Mouse (Mus musculus): ENCODE measurements around the gene Aagab. TPM values are rescaled to one million over a fixed set of nuclear protein-coding genes. Genes with fewer than 3 reads are reported as not detected.
A peak's percentile ranks its signal among the peaks of the same experiment; 100 is the strongest.

Gene Aagab
- total RNA-seq (2021): 10 to 100 TPM; 12.1 to 14.2 TPM
- long read RNA-seq, experiment 1, full-length matches to known transcripts: 25 of 45 reads
- long read RNA-seq, experiment 1, partial matches to known transcripts: 0 of 45 reads
- long read RNA-seq, experiment 1, other reads (novel, unspliced or antisense): 20 of 45 reads
- long read RNA-seq, experiment 2, full-length matches to known transcripts: 24 of 43 reads
- long read RNA-seq, experiment 2, partial matches to known transcripts: 2 of 43 reads
- long read RNA-seq, experiment 2, other reads (novel, unspliced or antisense): 17 of 43 reads

DNA sequence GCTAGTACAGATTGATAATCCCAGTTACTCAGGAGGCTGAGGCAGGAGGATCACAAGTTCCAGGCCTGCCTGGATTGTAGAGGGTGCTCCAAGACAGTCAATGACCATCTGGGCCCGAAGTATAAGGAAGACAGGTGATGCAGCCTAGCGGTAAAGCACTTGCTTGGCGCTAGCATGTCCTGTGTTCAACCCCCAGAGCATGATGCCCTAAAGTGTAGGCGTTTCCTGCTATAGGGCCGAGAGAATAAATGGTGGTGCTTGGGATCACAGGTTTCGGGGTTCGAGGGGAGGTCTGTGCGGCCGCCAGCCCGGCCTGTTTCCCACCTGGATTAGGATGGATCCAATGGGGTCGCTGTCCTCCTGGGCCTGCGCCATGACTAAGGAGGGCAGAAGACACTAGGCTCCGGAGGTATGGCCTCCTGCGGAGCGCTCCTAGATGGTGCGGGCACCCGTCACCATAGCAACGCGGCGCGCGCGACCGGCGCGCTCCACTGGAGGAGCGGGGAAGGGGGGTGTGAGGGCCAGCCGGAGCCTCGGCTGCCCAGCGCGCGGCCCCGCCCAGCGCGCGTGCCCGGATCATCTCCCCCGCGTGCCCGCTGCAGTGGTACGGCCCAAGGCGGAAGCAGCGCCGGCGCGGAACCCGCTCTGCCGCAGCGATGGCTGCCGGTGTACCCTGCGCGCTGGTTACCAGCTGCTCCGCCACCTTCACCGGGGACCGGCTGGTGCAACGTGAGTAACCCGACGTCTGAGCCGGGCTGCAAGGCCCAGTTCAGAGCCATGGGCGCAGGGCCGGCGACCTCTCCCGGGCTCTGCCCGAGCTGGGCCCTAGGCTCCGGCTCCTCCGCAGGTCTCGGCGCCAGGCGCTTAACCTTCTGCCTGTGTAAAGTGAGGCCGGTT, at the start of gene Aagab, which contains the start of gene Iqch:
Aagab (plus strand) TSS at position 618 of the 897 bp plus-strand sequence.
Iqch (minus strand) TSS at position 451 of the 897 bp plus-strand sequence.
- DNase-seq (ENCODE audit: low spot score): peak; percentile 94

DNA sequence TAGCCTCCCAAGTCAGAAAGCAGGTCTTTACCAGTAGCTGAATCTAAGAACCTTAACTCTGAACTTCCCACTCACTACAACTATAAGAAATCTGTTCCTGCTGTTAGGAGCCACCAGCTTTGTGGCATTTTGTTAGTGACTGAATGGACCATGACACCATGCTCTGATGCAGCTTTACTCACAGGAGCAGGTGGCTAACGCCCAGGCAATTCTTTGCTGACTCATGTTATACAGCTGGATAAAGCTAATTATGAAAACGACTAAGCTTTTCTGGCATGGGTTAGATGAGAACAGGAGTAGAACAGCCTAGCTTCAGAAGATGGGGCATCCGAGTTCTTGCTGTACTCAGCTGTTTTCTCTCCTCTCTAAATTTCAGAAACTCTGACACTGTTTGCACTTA, 48.8 kb upstream of the Aagab start:
- no peak for DNase-seq (ENCODE audit: low spot score)

GRCm38 (mm10) chr9:63555460-63555990, 46.9 kb upstream of the Aagab start:
- DNase-seq (ENCODE audit: low spot score): no peak

DNA sequence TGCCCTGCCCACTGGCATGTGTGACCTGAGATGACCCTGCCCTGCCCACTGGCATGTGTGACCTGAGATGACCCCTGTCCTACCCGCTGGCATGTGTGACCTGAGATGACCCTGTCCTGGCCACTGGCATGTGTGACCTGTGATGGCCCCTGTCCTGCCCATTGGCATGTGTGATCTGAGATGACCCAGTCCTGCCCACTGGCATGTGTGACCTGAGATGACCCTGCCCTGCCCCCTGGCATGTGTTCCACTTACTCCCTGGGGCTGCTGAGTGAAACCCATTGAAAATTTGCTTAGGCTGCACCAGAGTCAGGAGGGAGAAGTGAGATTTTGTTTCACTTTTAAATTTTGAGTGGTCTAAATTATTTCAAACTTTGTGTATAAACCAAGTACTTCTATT, 46.1 kb upstream of the Aagab start:
- DNase-seq (ENCODE audit: low spot score): no peak

DNA sequence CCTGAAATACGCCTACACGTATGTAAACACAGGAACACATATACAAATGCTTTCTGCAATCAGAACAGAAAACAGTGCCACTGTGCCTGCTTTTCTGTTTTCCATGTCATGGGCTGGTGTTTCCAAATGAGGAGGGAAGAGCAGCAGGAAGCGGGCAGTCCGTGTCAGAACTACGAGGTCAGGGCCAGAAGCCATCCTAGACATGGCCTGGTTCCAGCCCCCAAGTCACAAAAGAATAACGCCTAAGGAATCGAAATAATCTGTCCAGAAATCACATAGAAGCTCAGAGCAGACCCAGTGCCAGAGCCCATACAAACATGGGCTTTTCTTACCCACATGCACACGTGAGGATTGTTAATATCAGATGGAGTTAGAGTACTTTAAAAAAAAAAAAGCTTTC, 45.5 kb upstream of the Aagab start:
- no peak for DNase-seq (ENCODE audit: low spot score)

- no peak for DNase-seq (ENCODE audit: low spot score)
Observed at GRCm38 (mm10) chr9:63561931-63562330, 40.5 kb upstream of the Aagab start.

- DNase-seq (ENCODE audit: low spot score): no peak
Observed at GRCm38 (mm10) chr9:63563436-63563835, 39.0 kb upstream of the Aagab start.

- no peak for DNase-seq (ENCODE audit: low spot score)
Observed at GRCm38 (mm10) chr9:63568314-63568713, 34.1 kb upstream of the Aagab start.

- DNase-seq (ENCODE audit: low spot score): no peak
Observed at GRCm38 (mm10) chr9:63568808-63569207, 33.7 kb upstream of the Aagab start.

GRCm38 (mm10) chr9:63571895-63572294, 30.6 kb upstream of the Aagab start:
- DNase-seq (ENCODE audit: low spot score): no peak

DNA sequence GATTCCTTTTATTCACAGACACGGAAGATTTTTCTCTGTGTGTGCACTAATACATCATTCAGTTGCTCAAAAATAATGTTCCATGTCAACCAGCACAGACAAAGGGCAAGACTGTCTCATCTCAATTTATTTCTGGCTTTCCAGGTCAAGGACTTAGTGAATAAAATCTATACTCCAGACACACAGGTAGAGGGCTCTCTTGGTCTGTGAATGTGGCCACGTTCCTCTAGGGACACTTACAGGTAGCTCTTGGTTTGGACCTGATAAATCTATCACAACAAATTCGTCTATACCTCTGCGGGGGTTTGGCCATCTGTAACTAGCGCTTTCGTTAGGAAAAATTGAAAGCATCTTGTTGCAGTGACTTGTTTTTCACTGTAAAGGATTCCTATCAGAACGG, 29.6 kb upstream of the Aagab start:
- DNase-seq (ENCODE audit: low spot score): no peak

DNA sequence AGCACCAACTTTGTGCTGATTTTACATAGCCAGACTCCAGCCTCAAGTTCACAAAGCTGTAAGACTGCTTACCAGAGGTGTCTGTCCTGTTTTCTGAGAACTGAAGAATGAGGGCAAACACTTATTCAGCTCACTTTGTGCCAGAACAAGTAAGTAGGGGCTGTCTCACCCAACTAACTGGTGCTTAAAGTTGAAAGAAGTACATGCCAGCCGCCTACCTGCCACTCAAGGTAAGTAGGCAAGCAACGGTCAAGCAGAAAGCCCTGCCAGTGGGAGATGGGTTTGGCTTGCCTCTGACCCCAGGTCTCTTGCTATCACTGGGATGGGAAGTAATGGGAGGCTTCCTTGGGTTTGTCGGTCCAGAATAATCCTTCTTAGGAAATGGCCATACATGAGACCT, 25.0 kb upstream of the Aagab start:
- DNase-seq (ENCODE audit: low spot score): no peak

DNA sequence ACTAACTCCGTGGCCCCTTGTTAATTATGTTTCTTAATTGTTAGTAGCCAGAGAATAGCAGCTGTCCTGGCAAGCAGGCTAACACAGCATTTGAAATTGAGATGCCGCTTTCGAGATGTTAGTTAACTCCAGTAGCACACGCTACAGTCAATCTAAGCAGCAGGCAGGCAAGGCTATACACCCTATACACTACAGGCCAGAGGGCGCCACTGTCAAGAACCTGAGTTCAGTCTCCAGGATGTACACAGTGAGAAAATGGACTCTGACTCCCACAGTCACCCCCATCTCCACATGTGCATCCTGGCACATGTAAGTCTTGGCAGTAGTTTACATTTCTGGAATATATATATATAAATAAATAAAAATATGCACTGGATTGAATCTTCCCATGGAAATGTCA, 22.8 kb upstream of the Aagab start:
- DNase-seq (ENCODE audit: low spot score): no peak

- no peak for DNase-seq (ENCODE audit: low spot score)
Observed at GRCm38 (mm10) chr9:63580046-63580445, 22.4 kb upstream of the Aagab start.

DNA sequence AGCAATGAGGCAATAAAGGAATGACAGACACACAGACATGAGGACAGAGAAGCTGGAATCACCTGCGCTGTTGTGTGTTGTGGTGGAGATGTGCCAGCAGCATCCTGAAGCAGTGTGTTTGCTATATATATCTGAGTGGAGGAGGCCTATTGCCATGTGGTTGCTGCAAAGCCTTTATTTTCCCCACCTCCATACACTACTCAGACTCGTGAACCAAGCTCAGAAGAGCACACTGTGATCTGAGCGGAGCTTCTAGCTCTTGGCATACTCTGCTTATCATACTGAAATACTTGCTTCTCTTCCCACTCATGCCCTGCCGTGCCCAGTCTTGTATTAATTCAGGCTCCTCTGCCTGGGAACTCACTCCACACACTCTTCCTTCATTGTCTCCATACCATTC, 20.7 kb upstream of the Aagab start:
- no peak for DNase-seq (ENCODE audit: low spot score)

GRCm38 (mm10) chr9:63585251-63585650, 17.2 kb upstream of the Aagab start:
- no peak for DNase-seq (ENCODE audit: low spot score)

DNA sequence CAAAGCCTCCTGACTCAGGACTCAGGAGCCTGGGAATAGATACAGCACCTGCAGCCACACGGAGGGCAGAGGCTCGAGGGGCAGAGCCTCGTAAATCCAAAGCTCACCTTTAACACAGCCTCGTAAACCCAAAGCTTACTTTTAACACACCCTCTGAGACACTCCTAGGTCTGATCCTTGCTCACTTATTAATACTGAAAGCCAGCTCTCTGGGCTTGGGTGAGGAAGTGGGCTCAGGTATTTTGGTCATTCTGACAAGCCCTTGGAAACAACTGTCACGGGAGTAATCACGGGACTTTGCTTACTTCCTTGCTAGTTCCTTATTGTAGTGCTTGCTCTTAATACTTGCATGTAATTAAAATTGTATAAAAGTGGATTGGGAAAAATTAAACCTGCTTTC, 13.3 kb upstream of the Aagab start:
- DNase-seq (ENCODE audit: low spot score): no peak

- DNase-seq (ENCODE audit: low spot score): no peak
Observed at GRCm38 (mm10) chr9:63590592-63590991, 11.9 kb upstream of the Aagab start.

- no peak for DNase-seq (ENCODE audit: low spot score)
Observed at GRCm38 (mm10) chr9:63591661-63592256, 10.7 kb upstream of the Aagab start.

GRCm38 (mm10) chr9:63595032-63595431, 7.4 kb upstream of the Aagab start:
- DNase-seq (ENCODE audit: low spot score): no peak

DNA sequence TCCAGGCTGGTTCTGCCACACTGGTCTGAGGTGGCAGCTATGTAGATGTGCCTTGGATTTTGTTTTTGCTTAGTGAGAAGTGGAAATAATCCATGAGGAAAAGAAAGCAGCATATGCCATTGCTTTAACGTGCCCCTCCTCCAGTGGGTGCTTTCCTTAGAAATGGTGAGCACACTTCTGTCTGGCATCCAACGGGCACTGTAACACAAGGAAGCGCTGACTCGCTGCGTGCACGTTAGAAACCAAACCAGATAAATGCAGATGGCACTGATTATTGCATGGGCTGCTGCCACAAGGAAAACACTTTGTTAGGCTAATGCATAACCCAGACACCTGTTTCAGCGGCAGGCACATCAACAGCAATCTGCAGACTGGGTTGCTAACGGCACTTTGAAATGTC, 6.8 kb upstream of the Aagab start:
- DNase-seq (ENCODE audit: low spot score): no peak

GRCm38 (mm10) chr9:63596660-63597059, 5.8 kb upstream of the Aagab start:
- DNase-seq (ENCODE audit: low spot score): no peak

Data from gastrocnemius, adult 18-20 months (tissue).